12 mouse cellular contexts compared by ENCODE assay signal in the genomic region with DNA sequence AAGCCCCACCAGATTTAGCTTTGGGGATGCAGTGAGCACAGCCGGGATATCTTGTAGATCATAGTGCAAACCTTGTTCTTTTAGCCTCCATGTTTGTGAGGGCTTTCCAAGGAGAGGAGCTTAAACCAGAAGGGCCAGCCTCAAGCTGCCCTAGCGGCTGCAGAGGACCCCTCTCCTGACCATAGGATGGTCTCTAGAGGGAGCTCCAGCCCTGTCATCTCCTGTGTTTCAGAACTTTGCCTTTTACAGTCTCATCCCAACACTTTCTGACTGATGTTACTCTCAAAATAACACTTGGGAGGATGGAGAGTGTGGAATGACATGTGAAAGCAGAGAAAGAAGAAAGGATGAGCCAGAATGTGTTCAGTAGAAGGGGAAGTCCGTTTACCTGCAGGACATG. TPM values are rescaled to one million over a fixed set of nuclear protein-coding genes. Genes with fewer than 3 reads are reported as not detected.
DNase-seq lines count a peak whose midpoint lies in the region; ATAC-seq and TF ChIP-seq lines count a peak whose summit lies in the region.
"Had no signal": no experiment of that assay in that cellular context is flagged by ENCODE, and none has a peak within 500 bp of the region (broad histone marks: within the 10 kb centered on the region; RNA-seq: fewer than 3 reads in every experiment).

No protein-coding gene starts in this region.

- no peak for TF ChIP-seq EP300 in liver, postnatal 0 days (IDR thresholded peaks at IDR 0.05; ENCODE audit: low read depth)

- H3K4me3 ChIP-seq in heart, embryonic 10.5 days, result no peak overlapping the region
- no peak overlapping the region for H3K4me3 ChIP-seq in liver, postnatal 0 days (ENCODE audit: low read depth, low read length)
- no peak overlapping the region for H3K4me3 ChIP-seq in liver, embryonic 11.5 days (ENCODE audit: low read depth, low read length)
- H3K4me3 ChIP-seq: erythroblast, embryonic 14.5 days; limb, embryonic 13.5 days had no signal

- TF ChIP-seq CTCF in liver, postnatal 0 days (IDR thresholded peaks at IDR 0.05; ENCODE audit: low read depth), result peak; percentile 26
- peak; percentile 41 for TF ChIP-seq CTCF in Patski (IDR thresholded peaks at IDR 0.05)

- CTCF ChIA-PET in Patski (lab: Charles Lee), result no interaction called here

- H3K4me2 ChIP-seq in liver, postnatal 0 days (ENCODE audit: low read depth, low read length), result no peak overlapping the region
- no peak overlapping the region for H3K4me2 ChIP-seq in liver, embryonic 11.5 days
- H3K4me2 ChIP-seq: limb, embryonic 13.5 days had no signal

- intact Hi-C loops in gastrocnemius, postnatal 14 days (cut with DNase I; ENCODE audit: low total_unique reads), result no loop called here

- no peaks in the 10 kb centered on the region for H3K36me3 ChIP-seq in heart, embryonic 10.5 days
- H3K36me3 ChIP-seq in liver, postnatal 0 days (replicated peaks; ENCODE audit: insufficient read depth, low read length), result no peaks in the 10 kb centered on the region
- H3K36me3 ChIP-seq in liver, embryonic 11.5 days (ENCODE audit: control insufficient read depth, insufficient read depth, low read length), result no peaks in the 10 kb centered on the region
- H3K36me3 ChIP-seq: limb, embryonic 13.5 days had no signal

- POLR2A ChIA-PET in Patski (lab: Charles Lee), result no interaction called here

- WGBS in heart, embryonic 10.5 days, result 29% methylated on average over 3 of the region's 3 CpGs
- 27% methylated on average over 3 of the region's 3 CpGs for WGBS in liver, postnatal 0 days (ENCODE audit: insufficient replicate concordance)
- WGBS in liver, embryonic 11.5 days, result 32% methylated on average over 3 of the region's 3 CpGs

- H3K27ac ChIP-seq in heart, embryonic 10.5 days, result no peak overlapping the region
- H3K27ac ChIP-seq in liver, postnatal 0 days (ENCODE audit: low read depth), result no peak overlapping the region
- H3K27ac ChIP-seq in liver, embryonic 11.5 days (ENCODE audit: low read depth, low read length), result no peak overlapping the region
- H3K27ac ChIP-seq: limb, embryonic 13.5 days had no signal

- no peaks in the 10 kb centered on the region for H3K9me3 ChIP-seq in heart, embryonic 10.5 days
- H3K9me3 ChIP-seq in liver, postnatal 0 days (ENCODE audit: low read length), result no peaks in the 10 kb centered on the region
- no peaks in the 10 kb centered on the region for H3K9me3 ChIP-seq in liver, embryonic 11.5 days (ENCODE audit: control insufficient read depth, low read length)
- H3K9me3 ChIP-seq: limb, embryonic 13.5 days had no signal

- H3K9ac ChIP-seq in liver, postnatal 0 days (replicated peaks), result no peak overlapping the region
- no peak overlapping the region for H3K9ac ChIP-seq in liver, embryonic 11.5 days (ENCODE audit: low read depth, low read length)
- H3K9ac ChIP-seq: limb, embryonic 13.5 days had no signal

- ATAC-seq in liver, postnatal 0 days, result no peak
- ATAC-seq in liver, embryonic 11.5 days (replicated peaks; ENCODE audit: low FRiP score), result no peak
- no peak for ATAC-seq in Patski

- DNase-seq in heart, postnatal 4 days, result peak; percentile 10
- no peak for DNase-seq in heart, embryonic 10.5 days (ENCODE audit: low spot score)
- DNase-seq in liver, postnatal 0 days, result no peak
- DNase-seq in liver, embryonic 11.5 days (ENCODE audit: low spot score), result no peak
- no peak for DNase-seq in Patski (ENCODE audit: low read depth, low spot score)
- DNase-seq in embryo, embryonic 11.5 days (ENCODE audit: low read depth, low spot score), result peak; percentile 2
- DNase-seq in gastrocnemius, postnatal 14 days, result no peak
- DNase-seq: layer of hippocampus, adult 9-11 months; lung, postnatal 4 days had no signal

- H3K27me3 ChIP-seq in heart, embryonic 10.5 days (ENCODE audit: insufficient read depth, poor library complexity, severe bottlenecking), result no peaks in the 10 kb centered on the region
- no peaks in the 10 kb centered on the region for H3K27me3 ChIP-seq in liver, postnatal 0 days (ENCODE audit: insufficient read depth, low read length)
- H3K27me3 ChIP-seq in liver, embryonic 11.5 days (replicated peaks; ENCODE audit: control insufficient read depth, insufficient read depth, low read length), result no peaks in the 10 kb centered on the region
- H3K27me3 ChIP-seq in Patski, result peaks cover 19% of the 10 kb centered on the region
- H3K27me3 ChIP-seq: limb, embryonic 13.5 days had no signal

- in situ Hi-C loops in Patski (cut with MboI; ENCODE audit: low pct_unique_long_range_greater_than_20kb), result no loop called here

- H3K4me1 ChIP-seq in heart, embryonic 10.5 days, result no peaks in the 10 kb centered on the region
- H3K4me1 ChIP-seq in liver, postnatal 0 days (ENCODE audit: insufficient read depth), result no peaks in the 10 kb centered on the region
- no peaks in the 10 kb centered on the region for H3K4me1 ChIP-seq in liver, embryonic 11.5 days (replicated peaks; ENCODE audit: control insufficient read depth, insufficient read depth, low read length)
- H3K4me1 ChIP-seq: limb, embryonic 13.5 days had no signal

RNA-seq across cellular contexts. Expression of a gene that starts 11.4 kb away (rescaled TPM):
- under 1 TPM in 1 of 2 experiments, not detected in 1; 0.10 TPM for total RNA-seq in heart, postnatal 4 days (2021)
- polyA plus RNA-seq in heart, embryonic 10.5 days (2016; fragmentation: Nextera tagmentation; extraction: Ambion mirVana), result 0.12 and 0.33 TPM in 2 replicates
- polyA plus RNA-seq in liver, postnatal 0 days (2015; fragmentation: Nextera tagmentation; extraction: Ambion mirVana), result not detected in 2 replicates
- 0.57 and 0.58 TPM in 2 replicates for polyA plus RNA-seq in liver, embryonic 11.5 days (2014; fragmentation: Nextera tagmentation; extraction: Ambion mirVana)
- polyA plus RNA-seq in Patski (2021), result not detected
- under 1 TPM in 1 of 2 experiments, not detected in 1; 0.09 TPM for total RNA-seq in gastrocnemius, postnatal 14 days (2021)
- total RNA-seq: monocyte, adult 5-6 weeks had no signal
- polyA plus RNA-seq: erythroblast, embryonic 14.5 days had no signal

Comparison
In these comparisons a context has a peak if more than half of its experiments do, and no peak if none do; other contexts are left out.
1. DNase-seq: peak in heart, postnatal 4 days (single experiment) and embryo, embryonic 11.5 days (single experiment); none in heart, embryonic 10.5 days (single experiment), liver, postnatal 0 days (single experiment), liver, embryonic 11.5 days (single experiment), Patski (single experiment) and gastrocnemius, postnatal 14 days (single experiment).